Mouse (Mus musculus) embryonic facial prominence, embryonic 10.5 days (tissue): Measurements from ENCODE around the gene 4930404N11Rik. TPM values are rescaled to one million over a fixed set of nuclear protein-coding genes. Genes with fewer than 3 reads are reported as not detected.

Experiments
- DNase-seq: peaks from one replicate; pipeline ENCODE4 v3.0.0-alpha.2; 2017; ENCODE audit warnings: low spot score
- H3K27ac ChIP-seq: fragments of 300-500 bp; sonication (generic); replicated peaks from 2 replicates; pipeline ENCODE4 v1.5.1; 2016; ENCODE audit warnings: mild to moderate bottlenecking
- H3K27me3 ChIP-seq: fragments of 300-500 bp; sonication (generic); replicated peaks from 2 replicates; pipeline ENCODE4 v1.6.1; 2016; ENCODE audit warnings: low read depth, mild to moderate bottlenecking; ENCODE audit not compliant: poor library complexity, severe bottlenecking
- H3K36me3 ChIP-seq: fragments of 300-500 bp; sonication (generic); replicated peaks from 2 replicates; pipeline ENCODE4 v1.6.1; 2016; ENCODE audit warnings: mild to moderate bottlenecking, moderate library complexity
- H3K4me1 ChIP-seq: fragments of 300-500 bp; sonication (generic); 2 replicates; pipeline ENCODE4 v1.6.1; 2016
- H3K4me3 ChIP-seq: fragments of 300-500 bp; sonication (generic); 2 replicates; pipeline ENCODE4 v1.5.1; 2016; ENCODE audit warnings: mild to moderate bottlenecking, moderate library complexity
- H3K9me3 ChIP-seq: fragments of 300-500 bp; sonication (generic); 2 replicates; pipeline ENCODE4 v1.6.1; 2016; ENCODE audit warnings: mild to moderate bottlenecking
- WGBS: fragments of 180-500 bp; shearing (Covaris S2); methylation state at CpG from one replicate; pipeline ENCODE4 v1.1.7; 2016; 5-methylcytosine and 5-hydroxymethylcytosine counted together
- polyA plus RNA-seq: library from polyadenylated mRNA; unstranded; fragments of >200 nt; fragmentation: Nextera tagmentation; extraction: Ambion mirVana; gene quantifications from 2 replicates; pipeline ENCODE4 v1.2.1, GENCODE M21; 2016

Gene 4930404N11Rik
- polyA plus RNA-seq, 1 experiment from 2014 or later = 0.76 TPM

- H3K36me3 ChIP-seq = peaks cover 20% of the 10 kb centered on the region; the same call in 1 of the 2 replicates
- peak overlapping the region; percentile 50 for H3K4me3 ChIP-seq
- DNase-seq = peak; percentile 66
- WGBS = 21% methylated on average over 31 of the region's 31 CpGs
- H3K27ac ChIP-seq = peak overlapping the region; percentile 66; the same call in 1 of the 2 replicates
- H3K9me3 ChIP-seq = no peaks in the 10 kb centered on the region
- peaks cover 91% of the 10 kb centered on the region for H3K4me1 ChIP-seq
- H3K27me3 ChIP-seq = peaks cover 61% of the 10 kb centered on the region
Observed at GRCm38 (mm10) chr10:81407539-81408423, 42.2 kb upstream of the 4930404N11Rik start.

- Histone ChIP-seq H3K4me3 (peak overlapping the region; percentile 50), H3K27me3 (peaks cover 71% of the 10 kb centered on the region), H3K36me3 (peaks cover 16% of the 10 kb centered on the region; the same call in 1 of the 2 replicates), H3K4me1 (peaks cover 91% of the 10 kb centered on the region), H3K27ac (peak overlapping the region; percentile 64), H3K9me3 (no peaks in the 10 kb centered on the region)
- WGBS = 18% methylated on average over 24 of the region's 24 CpGs
- no peak for DNase-seq
Observed at GRCm38 (mm10) chr10:81406504-81407440, 41.2 kb upstream of the 4930404N11Rik start.

- H3K4me1 ChIP-seq = peaks cover 95% of the 10 kb centered on the region
- 35% methylated on average over 13 of the region's 13 CpGs for WGBS
- H3K9me3 ChIP-seq = no peaks in the 10 kb centered on the region
- peaks cover 82% of the 10 kb centered on the region for H3K27me3 ChIP-seq
- H3K4me3 ChIP-seq = peak overlapping the region; percentile 50; the same call in 1 of the 2 replicates
- H3K27ac ChIP-seq = 0 out of 2 replicates have a peak overlapping the region, but pooled peaks have one; percentile 1
- peaks cover 13% of the 10 kb centered on the region; the same call in 1 of the 2 replicates for H3K36me3 ChIP-seq
- DNase-seq = peak; percentile 65
Observed at GRCm38 (mm10) chr10:81405588-81406201, 40.1 kb upstream of the 4930404N11Rik start.

DNA sequence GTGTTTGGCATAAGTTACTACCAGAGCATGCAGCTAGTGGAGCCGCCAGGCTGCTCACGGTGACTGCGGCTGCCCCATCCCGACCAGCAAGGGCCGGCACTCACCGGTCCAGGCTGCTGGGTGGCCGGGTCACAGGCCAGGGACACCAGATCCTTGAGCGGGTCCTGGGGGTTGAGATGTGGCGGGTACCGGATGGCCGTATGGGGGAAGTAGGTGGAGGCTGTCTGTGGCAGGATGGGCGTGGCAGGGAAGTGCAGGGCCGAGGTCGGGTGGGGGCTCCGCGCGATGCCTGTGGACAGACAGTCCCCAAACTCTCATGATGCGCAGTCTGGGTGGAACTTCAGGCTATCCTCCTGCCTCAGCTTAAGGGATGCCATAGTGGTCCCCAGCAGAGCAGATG lies 39.1 kb upstream of the 4930404N11Rik start:
- Histone ChIP-seq H3K27me3 (peaks cover 92% of the 10 kb centered on the region), H3K27ac (peak overlapping the region; percentile 49; the same call in 1 of the 2 replicates), H3K9me3 (no peaks in the 10 kb centered on the region), H3K4me3 (peak overlapping the region; percentile 28; the same call in 1 of the 2 replicates), H3K36me3 (peaks cover 22% of the 10 kb centered on the region), H3K4me1 (peaks cover 95% of the 10 kb centered on the region)
- 58% methylated on average over 18 of the region's 18 CpGs for WGBS
- no peak for DNase-seq

DNA sequence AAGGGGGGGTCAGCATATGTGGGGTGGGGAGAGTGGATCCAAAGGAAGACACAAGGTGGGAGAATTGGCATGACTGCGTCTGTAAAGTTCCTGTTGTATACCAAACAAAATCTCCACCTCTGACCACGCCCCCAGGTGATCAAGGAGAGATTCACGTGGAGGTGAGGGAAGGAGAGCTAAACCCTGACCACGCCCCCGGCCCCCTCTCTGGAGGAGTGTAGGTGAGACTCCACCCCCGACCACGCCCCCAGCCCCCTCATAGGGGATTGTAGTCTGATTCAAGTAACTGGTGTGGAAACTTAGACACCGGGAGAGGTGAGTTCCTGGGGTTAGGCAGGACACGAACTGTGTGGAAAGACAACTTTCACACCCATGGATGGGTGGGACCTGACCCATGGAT lies 38.5 kb upstream of the 4930404N11Rik start:
- Histone ChIP-seq H3K9me3 (no peaks in the 10 kb centered on the region), H3K4me1 (peaks cover 95% of the 10 kb centered on the region), H3K27ac (peak overlapping the region; percentile 49; the same call in 1 of the 2 replicates), H3K36me3 (peaks cover 29% of the 10 kb centered on the region), H3K27me3 (peaks cover 98% of the 10 kb centered on the region), H3K4me3 (peak overlapping the region; percentile 28; the same call in 1 of the 2 replicates)
- no peak for DNase-seq
- 11% methylated on average over 9 of the region's 9 CpGs for WGBS

GRCm38 (mm10) chr10:81403511-81403910 lies 37.9 kb upstream of the 4930404N11Rik start:
- peaks cover 94% of the 10 kb centered on the region for H3K27me3 ChIP-seq
- DNase-seq = no peak
- peak overlapping the region; percentile 92 for H3K27ac ChIP-seq
- H3K36me3 ChIP-seq = peaks cover 29% of the 10 kb centered on the region
- H3K9me3 ChIP-seq = no peaks in the 10 kb centered on the region
- 60% methylated on average over 10 of the region's 10 CpGs for WGBS
- peak overlapping the region; percentile 42 for H3K4me3 ChIP-seq
- peaks cover 89% of the 10 kb centered on the region for H3K4me1 ChIP-seq

DNA sequence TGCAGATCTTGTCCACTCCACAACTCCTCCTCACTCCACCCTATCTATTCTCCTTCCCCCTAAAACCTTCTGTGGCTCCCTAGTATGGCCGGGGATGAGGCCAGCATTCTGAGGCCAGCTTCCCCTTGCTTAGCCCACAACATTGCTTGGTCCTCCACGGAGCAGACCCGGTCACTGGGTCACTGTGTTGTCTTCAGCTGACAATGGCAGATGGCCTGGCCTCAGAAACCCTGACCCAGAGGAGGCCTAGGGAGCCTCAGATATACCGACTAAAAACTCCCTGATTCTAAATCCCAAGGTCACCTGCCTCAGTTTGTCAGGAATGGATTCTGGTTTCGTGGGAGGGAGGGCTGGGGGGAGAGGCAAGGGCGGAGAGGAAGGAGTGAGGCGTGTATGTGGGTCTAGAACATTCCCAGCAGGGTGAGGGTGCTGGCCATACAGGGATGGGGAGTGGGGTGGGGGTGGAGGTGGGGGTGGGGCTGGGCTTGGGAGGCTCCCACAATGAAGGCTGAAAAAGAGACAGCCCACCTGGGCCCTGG lies 36.7 kb upstream of the 4930404N11Rik start:
- peak overlapping the region; percentile 42 for H3K4me3 ChIP-seq
- peaks cover 94% of the 10 kb centered on the region for H3K27me3 ChIP-seq
- H3K36me3 ChIP-seq = peaks cover 29% of the 10 kb centered on the region
- peak overlapping the region; percentile 92 for H3K27ac ChIP-seq
- WGBS = 18% methylated on average over 7 of the region's 7 CpGs
- peaks cover 79% of the 10 kb centered on the region for H3K4me1 ChIP-seq
- DNase-seq = no peak
- no peaks in the 10 kb centered on the region for H3K9me3 ChIP-seq

DNA sequence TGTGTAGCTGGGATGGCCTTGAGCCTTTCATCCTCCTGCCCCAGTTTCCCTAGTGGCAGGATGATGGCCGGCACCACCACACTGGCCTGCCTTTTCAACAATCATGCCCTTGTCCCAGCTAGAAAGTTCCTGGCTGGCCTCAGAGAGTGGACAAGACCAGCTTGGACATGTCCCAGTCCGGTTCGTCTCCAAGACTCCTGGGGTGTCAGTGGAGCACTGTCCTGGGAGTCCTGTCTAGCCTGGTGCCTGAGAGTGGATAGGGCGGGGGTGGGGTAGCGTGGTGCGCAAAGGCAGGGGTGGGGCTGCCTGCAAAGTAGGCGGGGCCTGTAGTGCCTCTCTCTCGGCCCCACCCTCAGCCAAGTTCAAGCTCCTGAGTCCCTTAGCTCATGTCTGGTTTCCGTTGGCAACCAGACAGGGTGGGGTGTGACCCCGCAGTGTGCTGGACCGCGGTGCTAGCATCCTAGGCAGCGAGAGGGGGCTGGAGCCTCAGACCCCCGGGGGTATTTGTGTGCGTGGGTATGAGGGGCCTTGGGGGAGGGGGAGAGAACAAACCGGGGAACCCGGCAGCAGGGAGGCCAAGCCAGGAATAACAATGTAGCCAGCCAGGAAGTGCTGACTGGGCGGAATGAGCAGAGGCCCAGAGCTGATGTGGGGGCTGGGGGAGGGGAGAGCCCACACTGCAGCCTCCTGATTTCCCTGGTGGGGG lies 36.1 kb upstream of the 4930404N11Rik start:
- Histone ChIP-seq H3K4me3 (peak overlapping the region; percentile 42), H3K27me3 (peaks cover 92% of the 10 kb centered on the region), H3K4me1 (peaks cover 78% of the 10 kb centered on the region), H3K27ac (peak overlapping the region; percentile 92), H3K9me3 (no peaks in the 10 kb centered on the region), H3K36me3 (peaks cover 29% of the 10 kb centered on the region)
- DNase-seq = peak; percentile 88
- WGBS = 3% methylated on average over 18 of the region's 18 CpGs

GRCm38 (mm10) chr10:81401205-81401520 lies 35.5 kb upstream of the 4930404N11Rik start:
- H3K36me3 ChIP-seq = peaks cover 29% of the 10 kb centered on the region
- H3K27ac ChIP-seq = peak overlapping the region; percentile 92
- peak overlapping the region; percentile 42 for H3K4me3 ChIP-seq
- H3K9me3 ChIP-seq = no peaks in the 10 kb centered on the region
- no peak for DNase-seq
- H3K27me3 ChIP-seq = peaks cover 91% of the 10 kb centered on the region
- whole genome bisulfite sequencing = 23% methylated on average over 10 of the region's 10 CpGs
- H3K4me1 ChIP-seq = peaks cover 74% of the 10 kb centered on the region

DNA sequence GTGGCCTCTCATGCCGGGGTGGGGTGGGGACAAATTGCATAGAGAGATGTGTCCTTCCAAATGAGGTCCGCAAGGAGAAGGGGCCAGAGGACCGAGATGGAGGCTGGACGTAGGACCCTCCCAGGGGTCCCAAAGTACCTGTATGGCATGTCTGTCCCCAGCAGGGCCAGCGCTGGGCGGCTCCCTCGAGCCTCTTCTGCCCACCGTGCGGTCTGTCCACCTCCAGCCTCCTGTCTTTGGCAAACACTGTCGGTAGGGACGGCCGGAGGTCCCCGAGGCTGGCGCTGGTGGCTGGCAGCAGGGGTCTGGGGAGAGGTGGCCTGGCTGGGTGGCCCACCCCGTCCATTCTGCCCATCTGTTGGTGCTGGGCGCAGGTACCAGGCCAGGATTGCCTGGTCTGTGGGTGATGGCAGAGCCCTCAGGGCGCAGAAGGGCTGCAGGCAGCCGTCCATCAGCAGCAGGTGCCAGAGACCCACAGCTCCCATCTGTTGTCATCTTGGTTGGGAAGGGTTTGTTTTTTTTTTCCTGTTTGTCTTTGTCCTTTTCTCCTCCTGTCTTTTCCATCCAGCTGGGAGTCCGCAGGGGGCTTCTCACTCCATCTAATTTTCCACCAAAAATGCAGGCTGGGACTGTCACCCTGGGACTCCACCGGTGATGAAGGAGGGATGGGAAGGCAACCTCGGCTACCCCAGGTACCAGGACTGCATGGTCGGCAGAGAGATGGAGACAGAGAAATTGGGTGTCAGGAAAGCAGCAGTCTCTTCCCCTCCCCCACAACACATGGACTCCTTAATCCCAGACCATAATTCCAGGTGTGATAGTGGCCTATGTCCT lies 35.0 kb upstream of the 4930404N11Rik start:
- peak overlapping the region; percentile 42 for H3K4me3 ChIP-seq
- DNase-seq = no peak
- peaks cover 24% of the 10 kb centered on the region for H3K36me3 ChIP-seq
- WGBS = 47% methylated on average over 22 of the region's 22 CpGs
- H3K4me1 ChIP-seq = peaks cover 69% of the 10 kb centered on the region
- peak overlapping the region; percentile 92 for H3K27ac ChIP-seq
- no peaks in the 10 kb centered on the region for H3K9me3 ChIP-seq
- H3K27me3 ChIP-seq = peaks cover 85% of the 10 kb centered on the region
